Mouse (Mus musculus): ENCODE data around the gene Atf6.

Gene Atf6

GRCm38 (mm10) chr1:170867691-170868105 lies at the start of gene Atf6:
TSS of gene Atf6 (minus strand) at chr1:170867771.
- DNase-seq (ENCODE audit: low spot score) = peak; percentile 98

GRCm38 (mm10) chr1:170915657-170916056 lies 48.1 kb upstream of the Atf6 start:
- no peak for DNase-seq (ENCODE audit: low spot score)

GRCm38 (mm10) chr1:170912891-170913615 lies 45.5 kb upstream of the Atf6 start, which contains the start of gene Fcrlb:
TSS of gene Fcrlb (minus strand) at chr1:170912941.
- no peak for DNase-seq (ENCODE audit: low spot score)

- DNase-seq (ENCODE audit: low spot score) = no peak
These were observed 44.5 kb upstream of the Atf6 start for GRCm38 (mm10) chr1:170911907-170912660.

- no peak for DNase-seq (ENCODE audit: low spot score)
These were observed 40.8 kb upstream of the Atf6 start for GRCm38 (mm10) chr1:170908341-170908740.

GRCm38 (mm10) chr1:170907456-170908191 lies 40.1 kb upstream of the Atf6 start:
- no peak for DNase-seq (ENCODE audit: low spot score)

GRCm38 (mm10) chr1:170907111-170907455 lies 39.5 kb upstream of the Atf6 start:
- DNase-seq (ENCODE audit: low spot score) = no peak

- no peak for DNase-seq (ENCODE audit: low spot score)
These were observed 35.9 kb upstream of the Atf6 start for GRCm38 (mm10) chr1:170903485-170903884.

- DNase-seq (ENCODE audit: low spot score) = peak; percentile 83
These were observed 34.1 kb upstream of the Atf6 start for GRCm38 (mm10) chr1:170901536-170902238.

- peak; percentile 67 for DNase-seq (ENCODE audit: low spot score)
These were observed 33.4 kb upstream of the Atf6 start for GRCm38 (mm10) chr1:170900799-170901467.

GRCm38 (mm10) chr1:170898413-170899075 lies 31.0 kb upstream of the Atf6 start:
- DNase-seq (ENCODE audit: low spot score) = no peak

- DNase-seq (ENCODE audit: low spot score) = no peak
These were observed 29.2 kb upstream of the Atf6 start for GRCm38 (mm10) chr1:170896651-170897281.

- peak; percentile 77 for DNase-seq (ENCODE audit: low spot score)
These were observed 27.3 kb upstream of the Atf6 start for GRCm38 (mm10) chr1:170894603-170895602.

- no peak for DNase-seq (ENCODE audit: low spot score)
These were observed 24.7 kb upstream of the Atf6 start for GRCm38 (mm10) chr1:170892279-170892678.

GRCm38 (mm10) chr1:170891646-170892045 lies 24.1 kb upstream of the Atf6 start:
- no peak for DNase-seq (ENCODE audit: low spot score)

- DNase-seq (ENCODE audit: low spot score) = no peak
These were observed 21.7 kb upstream of the Atf6 start for GRCm38 (mm10) chr1:170889310-170889709.

GRCm38 (mm10) chr1:170886044-170886458 lies 18.5 kb upstream of the Atf6 start:
- DNase-seq (ENCODE audit: low spot score) = no peak

GRCm38 (mm10) chr1:170884978-170885561 lies 17.5 kb upstream of the Atf6 start, which contains the start of the genes Gm26620 and Dusp12:
TSS of gene Gm26620 (plus strand) at chr1:170885065.
TSS of gene Dusp12 (minus strand) at chr1:170885540.
- peak; percentile 92 for DNase-seq (ENCODE audit: low spot score)

- DNase-seq (ENCODE audit: low spot score) = no peak
These were observed 16.8 kb upstream of the Atf6 start for GRCm38 (mm10) chr1:170884390-170884789.

Measured in MN1 (cell line).